Mouse (Mus musculus) heart, postnatal 4 days (tissue): Measurements from ENCODE around the gene Plcb4. TPM values are rescaled to one million over a fixed set of nuclear protein-coding genes. Genes with fewer than 3 reads are reported as not detected.
A peak's percentile ranks its signal among the peaks of the same experiment; 100 is the strongest.

Source experiments
- DNase-seq: peaks from one replicate; pipeline ENCODE4 v3.0.0; 2021
- total RNA-seq, 2 experiments: library from RNA; stranded (reverse); gene quantifications; 2 replicates each; pipeline ENCODE4 v1.2.3; 2021

Gene Plcb4
- total RNA-seq, 2 experiments from 2014 or later = 68.9 to 75.6 TPM

GRCm38 (mm10) chr2:135761226-135761802 lies 102.5 kb downstream of the Plcb4 start:
- DNase-seq = peak; percentile 62

GRCm38 (mm10) chr2:135764706-135765105 lies 105.9 kb downstream of the Plcb4 start:
- DNase-seq = no peak

- peak; percentile 30 for DNase-seq
Observed at GRCm38 (mm10) chr2:135766471-135767063, 107.8 kb downstream of the Plcb4 start.

- DNase-seq = no peak
Observed at GRCm38 (mm10) chr2:135767535-135767934, 108.7 kb downstream of the Plcb4 start.

GRCm38 (mm10) chr2:135769701-135770100 lies 110.9 kb downstream of the Plcb4 start:
- DNase-seq = no peak

GRCm38 (mm10) chr2:135770226-135770625 lies 111.4 kb downstream of the Plcb4 start:
- no peak for DNase-seq

GRCm38 (mm10) chr2:135773194-135773972 lies 114.6 kb downstream of the Plcb4 start:
- no peak for DNase-seq

GRCm38 (mm10) chr2:135775026-135775425 lies 116.2 kb downstream of the Plcb4 start:
- no peak for DNase-seq

- DNase-seq = no peak
Observed at GRCm38 (mm10) chr2:135776131-135776775, 117.4 kb downstream of the Plcb4 start.

- DNase-seq = no peak
Observed at GRCm38 (mm10) chr2:135781391-135781790, 122.6 kb downstream of the Plcb4 start.

GRCm38 (mm10) chr2:135787415-135787814 lies 128.6 kb downstream of the Plcb4 start:
- no peak for DNase-seq

- no peak for DNase-seq
Observed at GRCm38 (mm10) chr2:135792907-135793306, 134.1 kb downstream of the Plcb4 start.

- no peak for DNase-seq
Observed at GRCm38 (mm10) chr2:135796684-135797083, 137.9 kb downstream of the Plcb4 start.

- DNase-seq = no peak
Observed at GRCm38 (mm10) chr2:135797677-135798546, 139.1 kb downstream of the Plcb4 start.

GRCm38 (mm10) chr2:135799149-135799770 lies 140.4 kb downstream of the Plcb4 start:
- DNase-seq = no peak

GRCm38 (mm10) chr2:135800385-135800784 lies 141.6 kb downstream of the Plcb4 start:
- no peak for DNase-seq

GRCm38 (mm10) chr2:135802878-135803450 lies 144.2 kb downstream of the Plcb4 start:
- DNase-seq = no peak

- no peak for DNase-seq
Observed at GRCm38 (mm10) chr2:135805748-135806685, 147.2 kb downstream of the Plcb4 start.

GRCm38 (mm10) chr2:135808342-135808741 lies 149.5 kb downstream of the Plcb4 start:
- DNase-seq = no peak

- peak; percentile 34 for DNase-seq
Observed at GRCm38 (mm10) chr2:135810841-135811240, 152.0 kb downstream of the Plcb4 start.
